Mouse (Mus musculus) urinary bladder, postnatal 25 days (tissue): ENCODE data around the gene Helt.
"Not testable (repeated sequence)": the region's sequence is repeated elsewhere in the genome, so short reads cannot be mapped to it uniquely, and the experiment has no call there.

Experiments
- DNase-seq: peaks from one replicate; pipeline ENCODE4 v3.0.0; 2022; ENCODE audit warnings: low spot score

Gene Helt

DNA sequence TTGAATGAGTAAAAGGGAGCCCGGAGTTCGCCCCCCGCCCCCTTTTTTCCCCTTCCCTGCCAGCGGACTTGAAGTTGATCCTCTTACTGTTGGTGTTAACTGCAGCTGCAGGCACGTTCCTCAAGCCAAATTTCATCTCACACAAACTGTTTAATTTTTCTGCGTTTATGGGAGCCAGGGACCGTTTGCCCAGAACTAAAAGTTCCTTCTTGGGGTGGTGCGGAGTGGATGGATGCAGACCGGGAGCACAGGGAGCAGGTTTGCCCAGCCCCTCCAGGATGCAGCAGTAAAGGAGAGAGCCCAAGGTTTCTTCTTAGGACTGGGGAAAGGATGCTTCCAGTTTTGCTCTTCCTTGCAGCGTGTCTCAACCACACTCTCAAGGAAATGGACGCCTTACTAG, 2.1 kb upstream of the Helt start:
- no peak for DNase-seq

DNA sequence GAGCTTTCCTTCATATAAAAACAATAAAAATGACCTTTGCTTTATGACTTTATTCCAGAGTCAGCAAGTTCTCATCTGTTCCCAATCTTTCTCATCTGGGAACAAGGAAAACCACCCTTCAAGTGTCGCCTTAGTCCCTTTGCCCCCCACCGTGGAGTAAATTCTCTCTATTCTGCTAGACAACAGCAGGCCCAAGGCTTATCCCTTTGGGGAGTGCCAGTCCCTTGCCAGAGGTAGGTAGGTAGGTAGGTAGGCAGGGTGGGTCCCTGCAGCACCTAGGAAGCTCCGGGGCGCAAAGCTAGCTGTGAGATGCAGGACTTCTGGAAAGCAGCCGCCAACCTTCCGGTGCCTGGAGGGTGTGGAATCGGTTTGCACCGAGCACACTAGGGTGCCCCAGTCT, 1.5 kb upstream of the Helt start:
- DNase-seq = no peak

DNA sequence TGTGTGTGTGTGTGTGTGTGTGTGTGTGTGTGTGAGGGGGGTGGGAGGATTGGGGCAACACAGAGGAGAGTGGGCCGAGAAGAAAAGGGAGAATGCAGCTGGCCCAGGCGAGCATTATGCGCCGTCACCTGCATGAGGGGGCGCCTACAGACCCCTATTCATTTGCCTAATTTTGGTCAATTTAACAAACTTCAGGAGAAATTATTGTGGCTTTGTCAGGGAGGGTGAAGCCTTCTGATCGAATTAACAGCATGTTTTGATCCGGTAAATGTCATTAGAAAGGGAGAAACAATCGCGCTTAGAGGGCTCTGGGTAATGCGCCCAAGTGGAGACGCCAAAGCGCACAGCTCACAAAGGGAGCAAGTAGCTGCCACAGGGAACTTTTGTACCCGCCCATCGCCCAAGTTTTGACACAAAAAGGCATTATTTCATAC, 647 bp upstream of the Helt start:
- no peak for DNase-seq

DNA sequence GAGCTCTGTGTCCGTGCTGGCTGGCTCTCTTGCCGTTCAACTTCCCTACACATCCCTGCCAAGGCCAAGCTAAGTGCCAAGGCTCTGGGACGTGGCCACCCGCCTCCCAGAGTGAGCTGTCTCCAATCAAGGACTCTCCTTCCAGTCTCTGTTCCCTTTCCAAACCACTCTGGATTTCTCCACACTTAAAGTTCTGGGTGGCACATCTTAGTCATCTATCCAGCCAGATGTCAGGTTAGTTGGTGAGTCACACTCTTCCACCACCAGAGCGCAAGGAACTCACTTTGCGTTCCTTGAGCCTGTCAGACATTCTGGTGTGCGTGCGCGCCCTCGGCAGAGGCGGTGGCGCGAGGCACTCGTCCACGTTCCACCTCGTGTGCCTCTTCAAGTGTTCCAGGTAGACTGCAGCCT, 725 bp downstream of the Helt start:
- DNase-seq = no peak

DNA sequence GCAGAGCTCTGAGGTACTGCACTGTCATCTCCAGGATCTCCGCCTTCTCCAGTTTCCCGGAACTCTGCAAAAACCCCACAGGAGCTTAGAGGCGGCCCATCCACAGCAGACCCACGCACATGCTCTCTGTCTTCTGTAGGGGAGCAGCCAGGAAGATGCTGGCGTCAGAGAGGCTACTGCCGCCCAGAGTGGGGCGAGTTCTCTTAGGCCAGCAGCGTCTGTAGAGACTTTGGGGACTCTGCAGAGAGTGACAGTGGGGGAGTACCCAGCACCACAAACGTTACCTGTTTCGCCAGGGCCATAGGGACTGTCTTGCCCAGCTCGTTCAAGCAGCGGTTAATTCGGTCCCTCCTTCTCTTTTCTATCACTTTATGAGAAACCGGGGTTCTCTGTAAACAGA, 1.3 kb downstream of the Helt start:
- no peak for DNase-seq

DNA sequence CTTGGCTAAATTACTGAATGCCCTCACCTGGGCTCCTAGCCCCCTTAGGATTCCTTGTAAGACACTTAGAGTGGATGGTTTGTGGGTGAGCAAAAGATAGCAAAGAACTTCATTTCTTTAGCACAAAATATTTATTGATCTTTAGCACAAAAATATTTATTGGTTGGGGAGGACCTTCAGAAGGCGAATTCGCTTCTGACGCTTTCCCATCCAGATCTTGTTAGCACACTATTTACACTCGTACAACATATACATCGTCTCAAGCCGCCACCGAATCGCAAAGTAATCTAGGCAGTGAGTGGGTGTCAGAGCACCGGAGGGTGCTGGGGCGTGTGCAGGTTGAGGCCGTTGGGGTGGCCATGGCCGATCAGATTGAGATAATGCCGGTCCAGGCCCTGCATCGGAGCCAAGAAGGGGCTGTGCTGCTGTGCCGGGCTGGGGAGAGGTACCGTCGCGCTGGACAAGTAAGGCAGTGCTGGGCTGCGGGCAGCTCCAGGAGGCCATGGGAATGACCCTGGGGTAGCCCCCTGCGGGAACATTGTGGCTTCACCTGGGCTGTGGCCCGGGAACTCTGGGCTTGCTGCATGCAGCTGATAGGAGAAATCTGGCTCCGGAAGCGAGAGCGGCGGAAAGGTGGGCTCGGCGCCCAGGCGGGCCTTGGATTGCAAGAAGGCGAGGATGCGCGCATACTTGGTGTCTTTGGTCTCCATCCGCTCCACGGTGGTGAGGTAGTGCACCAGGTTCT, 2.4 kb downstream of the Helt start:
- no peak for DNase-seq

DNA sequence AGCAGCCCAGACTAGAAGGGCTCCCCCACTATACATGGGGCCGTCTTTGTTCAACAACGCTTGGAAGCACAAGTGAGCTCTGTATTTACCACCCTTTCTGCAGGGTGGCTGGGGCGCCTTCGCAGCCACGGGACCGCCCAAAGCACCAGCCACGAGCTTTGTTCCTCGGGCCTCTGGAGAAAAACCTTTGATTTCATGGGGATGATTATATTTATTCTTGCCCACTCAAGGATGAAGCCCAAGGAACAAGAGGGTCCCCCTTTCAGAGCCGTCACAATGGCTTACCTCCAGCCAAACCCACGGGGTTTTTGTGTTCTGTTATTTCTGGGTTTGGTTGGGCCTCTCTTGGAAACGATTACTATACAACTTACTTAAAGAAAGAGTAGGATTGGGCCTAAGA, 5.2 kb downstream of the Helt start:
- DNase-seq = no peak

DNA sequence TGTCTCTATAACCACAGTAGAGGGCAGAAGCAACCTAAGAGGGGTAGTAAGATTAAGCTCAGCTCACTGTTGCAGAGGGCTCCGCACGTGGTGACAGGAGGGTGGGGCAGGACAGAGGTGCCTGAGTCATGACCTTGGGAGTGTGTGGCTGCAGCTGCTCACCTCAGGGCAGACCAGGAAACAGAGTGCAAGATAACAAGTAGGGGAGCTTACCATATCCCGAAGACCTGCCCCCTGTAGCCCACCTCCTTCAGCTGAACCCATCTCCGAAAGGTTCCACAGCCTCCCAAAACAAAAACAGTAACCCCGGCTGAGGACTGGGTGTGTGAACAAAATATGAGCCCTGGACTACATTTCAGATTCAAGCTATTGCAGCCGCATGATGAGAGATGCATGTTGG, 6.5 kb downstream of the Helt start:
- no peak for DNase-seq

DNA sequence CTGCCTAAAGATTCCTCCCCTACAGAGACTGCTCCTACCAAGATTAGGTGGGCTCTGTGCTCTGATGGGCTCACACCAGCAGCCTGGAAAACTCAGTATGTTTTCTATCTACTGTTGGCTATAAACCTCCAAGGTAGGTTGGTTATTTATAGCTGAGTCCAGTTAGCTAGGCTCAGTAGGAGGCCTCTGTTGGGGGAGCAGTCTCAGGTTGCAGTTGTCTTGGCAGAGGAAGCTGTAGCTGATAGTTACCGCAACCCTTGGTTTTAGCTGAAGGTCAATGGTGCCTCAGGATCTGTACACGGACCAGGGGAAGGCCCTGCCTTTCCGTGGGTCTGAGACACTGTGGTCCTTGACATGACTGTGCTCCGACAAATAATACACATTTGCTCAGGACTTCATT, 8.5 kb downstream of the Helt start:
- DNase-seq = no peak

DNA sequence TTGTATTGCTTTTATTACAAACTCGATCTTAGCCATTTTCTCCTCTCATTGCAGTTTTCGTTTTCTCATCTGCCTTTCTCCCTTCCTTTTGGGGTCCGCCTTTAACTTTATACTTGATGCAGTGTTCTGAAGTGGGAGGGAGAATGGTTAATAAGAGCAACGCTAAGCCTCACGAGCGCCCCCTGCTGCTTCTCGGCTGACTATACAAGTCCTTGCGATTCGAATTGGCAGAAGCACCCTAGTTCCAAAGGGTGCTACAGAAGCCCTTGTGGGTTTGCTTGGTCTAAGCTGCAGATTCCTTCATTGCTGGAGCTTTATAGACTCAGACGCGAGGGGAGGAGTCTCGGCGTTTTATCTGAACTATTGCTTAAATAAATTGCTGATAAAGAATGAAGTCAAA, 12.9 kb downstream of the Helt start:
- peak; percentile 69 for DNase-seq

DNA sequence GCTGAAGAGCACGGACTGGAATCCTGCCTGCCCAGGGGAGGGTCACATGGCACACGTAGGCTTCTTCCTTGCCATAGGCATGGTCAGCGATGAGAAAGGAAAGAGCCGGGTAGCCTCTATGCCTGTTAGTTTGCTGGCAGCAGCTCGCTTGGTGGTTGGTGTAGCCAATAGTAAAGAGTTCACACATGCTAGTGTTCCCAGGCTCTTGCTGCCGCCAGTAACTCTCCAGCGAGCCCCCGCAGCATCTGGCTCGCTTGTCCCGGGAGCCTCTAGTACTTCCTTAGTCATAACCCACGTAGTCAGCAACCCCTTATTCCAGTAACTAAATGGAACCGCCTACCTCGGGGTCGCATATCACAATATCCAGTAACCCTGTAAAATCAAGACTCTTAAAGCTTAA, 17.5 kb downstream of the Helt start:
- DNase-seq = no peak

DNA sequence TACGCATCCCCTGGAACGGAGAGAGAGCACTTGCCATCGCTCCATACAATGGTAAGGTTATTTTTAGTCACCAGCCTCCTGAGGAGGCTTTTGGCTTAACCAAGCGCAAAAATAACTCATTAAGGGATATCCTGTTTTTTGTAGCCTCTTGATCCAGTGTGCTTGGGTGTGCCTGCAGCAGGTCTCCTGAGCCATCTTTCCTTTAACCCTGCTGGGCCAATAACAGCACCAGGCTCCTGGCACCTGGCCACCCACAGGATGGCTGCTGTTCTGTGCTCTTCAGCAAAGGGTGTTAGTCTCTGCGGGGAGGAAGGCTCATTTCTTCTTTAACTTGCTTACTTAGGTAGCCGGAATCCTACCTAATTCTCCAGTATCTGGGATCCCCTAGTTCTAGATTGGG, 23.7 kb downstream of the Helt start:
- no peak for DNase-seq

DNA sequence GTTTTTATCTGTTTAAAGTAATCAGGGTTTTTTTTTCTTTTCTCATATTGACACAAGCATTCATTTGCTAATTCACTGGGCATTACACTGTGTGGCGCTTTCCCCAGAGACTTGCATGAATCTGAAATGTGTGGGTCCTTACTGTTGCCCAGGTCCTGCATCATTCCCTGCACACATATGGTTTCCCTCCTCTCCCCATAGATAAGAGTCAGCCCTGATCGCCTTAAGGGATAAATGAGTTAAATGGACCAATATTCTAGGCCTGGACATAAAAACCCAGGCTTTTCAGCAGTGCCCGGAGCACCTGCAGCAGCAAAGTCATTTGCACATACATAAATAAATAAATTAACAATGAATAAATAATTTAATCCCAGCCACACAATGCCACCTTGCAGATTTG, 24.3 kb downstream of the Helt start:
- DNase-seq = no peak

DNA sequence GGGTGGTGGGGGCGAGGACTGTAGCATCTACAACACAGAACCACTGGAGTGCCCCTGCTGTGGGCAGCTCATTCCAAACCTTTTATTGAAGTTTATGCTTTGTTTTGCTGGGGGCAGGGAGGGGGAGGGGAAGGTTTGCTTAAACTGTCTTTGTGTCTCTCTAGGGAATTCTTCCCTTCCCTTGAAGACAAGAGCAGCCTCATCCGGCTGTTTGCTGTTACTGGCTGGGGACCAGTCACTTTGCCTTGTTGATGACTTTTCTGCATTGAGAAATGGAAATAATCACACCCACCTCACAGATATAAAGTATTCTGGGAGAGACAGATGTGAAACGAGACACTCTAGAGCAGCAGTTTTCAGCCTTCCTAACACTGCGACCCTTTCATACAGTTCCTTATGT, 27.7 kb downstream of the Helt start:
- DNase-seq = no peak

DNA sequence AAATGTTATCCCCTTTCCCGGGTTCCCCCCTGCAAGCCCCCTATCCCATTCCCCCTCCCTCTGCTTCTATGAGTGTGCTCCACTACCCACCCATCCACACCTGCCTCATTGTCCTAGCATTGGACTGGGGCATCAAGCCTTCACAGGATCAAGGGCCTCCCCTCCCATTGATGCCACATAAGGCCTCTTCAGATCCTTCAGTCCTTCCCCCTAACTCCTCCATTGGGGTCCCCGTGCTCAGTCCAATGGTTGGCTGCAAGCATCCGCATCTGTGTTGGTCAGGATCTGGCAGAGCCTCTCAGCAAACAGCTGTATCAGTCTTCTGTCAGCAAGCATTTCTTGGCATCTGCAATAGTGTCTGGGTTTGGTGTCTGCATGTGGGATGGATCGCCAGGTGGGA, 30.3 kb downstream of the Helt start:
- DNase-seq = not testable (repeated sequence)

DNA sequence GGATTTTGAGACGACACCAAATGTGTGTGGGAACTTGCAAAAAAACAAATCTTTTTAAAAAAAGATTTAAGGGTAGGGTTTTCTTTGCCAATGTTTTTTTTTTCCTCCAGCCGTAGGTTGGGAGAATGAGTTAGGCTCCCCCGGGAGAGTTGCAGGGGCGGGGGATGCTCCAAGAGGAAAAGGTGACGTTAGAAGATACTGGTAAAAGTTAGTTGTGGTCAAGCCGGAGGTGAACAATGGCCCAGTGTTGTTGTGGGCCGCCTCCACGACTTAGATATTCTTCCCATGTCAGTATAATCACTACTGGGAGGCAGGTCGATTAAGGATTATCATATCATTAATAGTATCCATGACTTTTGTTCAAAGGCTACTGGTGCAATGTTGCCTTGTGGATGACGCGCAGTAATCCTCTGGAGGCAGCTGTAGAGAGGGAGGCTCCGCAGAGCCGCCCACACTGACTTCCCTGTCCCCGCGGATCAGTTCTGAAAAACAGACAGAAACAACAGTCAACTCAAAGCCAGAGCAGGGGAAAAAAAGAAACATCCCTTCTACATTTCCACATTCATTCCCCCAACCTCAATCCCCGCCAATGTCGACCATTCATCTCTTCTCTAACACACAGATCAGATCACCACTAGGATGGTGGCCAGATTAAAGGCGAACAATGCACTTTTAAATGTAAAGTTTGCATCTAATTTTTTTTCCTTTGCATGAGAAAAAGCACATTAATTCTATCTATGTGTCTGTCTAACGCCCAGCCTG, 36.4 kb downstream of the Helt start:
- DNase-seq = no peak

DNA sequence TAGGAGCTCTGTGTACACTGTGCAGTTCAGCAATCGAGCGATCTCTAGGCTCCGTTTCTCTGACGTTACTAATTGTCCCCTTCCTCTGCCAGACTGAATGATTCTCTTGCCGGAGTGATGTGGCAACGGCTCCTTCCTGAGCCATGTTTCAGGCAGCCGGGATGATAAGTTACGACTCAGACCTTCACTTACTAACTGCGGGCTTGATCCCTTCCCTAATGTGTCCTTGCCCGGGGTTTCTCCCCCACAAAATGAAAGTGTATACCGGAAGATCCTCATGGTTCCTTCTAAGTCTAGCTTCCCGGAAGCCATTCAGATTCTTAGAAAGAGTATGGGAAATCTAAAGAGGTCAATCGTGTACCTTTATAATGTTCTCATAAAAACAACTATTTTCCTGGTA, 42.0 kb downstream of the Helt start:
- DNase-seq = no peak

DNA sequence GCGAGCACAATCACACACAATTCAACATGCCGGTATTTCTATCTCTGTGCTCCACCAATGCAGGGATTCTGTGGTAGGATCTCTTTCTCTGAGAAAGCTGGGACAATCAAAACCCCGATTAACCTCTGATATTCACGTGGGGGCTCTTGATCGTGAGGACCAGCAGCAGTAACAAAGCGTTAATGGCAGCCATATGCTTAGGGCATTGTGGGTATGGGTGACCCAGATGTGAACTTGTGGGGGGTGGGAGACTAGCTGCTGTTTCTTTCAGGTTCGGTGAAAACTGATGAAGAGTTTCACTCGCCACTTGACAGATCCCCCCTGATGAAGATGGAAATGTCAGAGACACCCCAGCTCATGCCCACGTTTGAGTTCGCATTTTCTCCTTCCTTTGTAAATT, 42.9 kb downstream of the Helt start:
- DNase-seq = no peak

DNA sequence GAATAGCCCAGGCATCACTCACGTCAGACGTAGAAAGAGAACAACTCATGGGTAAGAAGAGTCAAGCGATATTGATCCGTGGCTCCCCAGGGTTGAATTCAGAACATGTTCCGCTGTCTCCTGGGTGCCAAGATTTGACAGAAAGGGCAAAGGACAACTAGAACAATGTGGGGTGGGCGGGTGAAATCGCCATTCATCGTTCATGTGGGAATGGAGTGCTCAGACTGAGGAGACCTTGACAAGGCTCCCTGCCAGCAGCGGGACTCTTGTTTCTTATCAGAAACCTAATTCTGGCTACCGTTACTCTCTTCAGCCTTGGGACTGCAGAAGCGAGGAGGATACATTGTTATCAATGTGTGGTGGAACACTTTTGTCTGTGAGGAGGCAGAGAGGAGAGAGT, 48.1 kb downstream of the Helt start:
- no peak for DNase-seq

DNA sequence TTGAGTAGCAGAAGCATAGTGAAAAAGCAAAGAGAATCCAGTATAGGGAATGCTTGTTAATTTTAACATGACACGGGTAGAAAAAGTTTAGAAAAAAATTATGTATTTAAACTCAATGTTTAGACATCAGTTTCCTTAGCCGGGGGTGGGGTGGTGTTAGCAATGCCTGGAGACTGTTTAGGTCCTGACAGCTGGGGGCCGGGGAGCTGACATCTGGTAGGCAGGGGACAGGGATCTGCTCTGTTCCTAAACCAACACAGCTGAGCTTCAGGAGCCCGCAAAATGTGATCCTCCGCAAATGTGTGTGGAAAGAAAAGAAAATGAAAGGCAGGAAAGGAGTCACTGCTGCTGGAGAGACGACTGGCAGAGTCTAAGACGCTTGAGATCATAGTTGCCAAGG, 51.5 kb downstream of the Helt start:
- DNase-seq = no peak
